Mouse (Mus musculus): ENCODE measurements around the gene 1700037C18Rik. TPM values are rescaled to one million over a fixed set of nuclear protein-coding genes. Genes with fewer than 3 reads are reported as not detected.

The 1700037C18Rik gene
- polyA plus RNA-seq (2012; rRNA removed), result 8.8 and 8.9 TPM in 2 replicates

- DNase-seq (ENCODE audit: extremely low spot score in 1 of 2, low spot score in 1 of 2), result peak; percentile 90 to 95
These were observed at the start of gene 1700037C18Rik, which contains the start of gene Cluap1 for GRCm38 (mm10) chr16:3908537-3909111. TSS of gene 1700037C18Rik (minus strand) at chr16:3908689. TSS of gene Cluap1 (plus strand) at chr16:3908801.

- DNase-seq (ENCODE audit: extremely low spot score in 1 of 2, low spot score in 1 of 2), result peak in 1 of 2 experiments; percentile 24
These were observed 47.9 kb upstream of the 1700037C18Rik start for GRCm38 (mm10) chr16:3956369-3956768.

GRCm38 (mm10) chr16:3951141-3951540 is 42.7 kb upstream of the 1700037C18Rik start:
- DNase-seq (ENCODE audit: extremely low spot score in 1 of 2, low spot score in 1 of 2), result no peak

- no peak for DNase-seq (ENCODE audit: extremely low spot score in 1 of 2, low spot score in 1 of 2)
These were observed 26.2 kb upstream of the 1700037C18Rik start for GRCm38 (mm10) chr16:3934701-3935100.

GRCm38 (mm10) chr16:3934091-3934490 is 25.6 kb upstream of the 1700037C18Rik start:
- DNase-seq (ENCODE audit: extremely low spot score in 1 of 2, low spot score in 1 of 2), result no peak

GRCm38 (mm10) chr16:3933536-3933935 is 25.0 kb upstream of the 1700037C18Rik start:
- DNase-seq (ENCODE audit: extremely low spot score in 1 of 2, low spot score in 1 of 2), result peak in 1 of 2 experiments; percentile 12

- DNase-seq (ENCODE audit: extremely low spot score in 1 of 2, low spot score in 1 of 2), result no peak
These were observed 20.7 kb upstream of the 1700037C18Rik start for GRCm38 (mm10) chr16:3929151-3929550.

- no peak for DNase-seq (ENCODE audit: extremely low spot score in 1 of 2, low spot score in 1 of 2)
These were observed 20.1 kb upstream of the 1700037C18Rik start for GRCm38 (mm10) chr16:3928582-3928981.

- DNase-seq (ENCODE audit: extremely low spot score in 1 of 2, low spot score in 1 of 2), result no peak
These were observed 15.5 kb upstream of the 1700037C18Rik start for GRCm38 (mm10) chr16:3923966-3924365.

- no peak for DNase-seq (ENCODE audit: extremely low spot score in 1 of 2, low spot score in 1 of 2)
These were observed 15.0 kb upstream of the 1700037C18Rik start for GRCm38 (mm10) chr16:3923515-3923914.

- DNase-seq (ENCODE audit: extremely low spot score in 1 of 2, low spot score in 1 of 2), result no peak
These were observed 12.3 kb upstream of the 1700037C18Rik start for GRCm38 (mm10) chr16:3920756-3921155.

- DNase-seq (ENCODE audit: extremely low spot score in 1 of 2, low spot score in 1 of 2), result peak in 1 of 2 experiments; percentile 16
These were observed 629 bp upstream of the 1700037C18Rik start for GRCm38 (mm10) chr16:3909118-3909517.

GRCm38 (mm10) chr16:3907471-3907870 is 1.0 kb downstream of the 1700037C18Rik start:
- DNase-seq (ENCODE audit: extremely low spot score in 1 of 2, low spot score in 1 of 2), result no peak

- DNase-seq (ENCODE audit: extremely low spot score in 1 of 2, low spot score in 1 of 2), result no peak
These were observed 11.9 kb downstream of the 1700037C18Rik start for GRCm38 (mm10) chr16:3896553-3896952.

- no peak for DNase-seq (ENCODE audit: extremely low spot score in 1 of 2, low spot score in 1 of 2)
These were observed 12.4 kb downstream of the 1700037C18Rik start for GRCm38 (mm10) chr16:3896046-3896445.

- DNase-seq (ENCODE audit: extremely low spot score in 1 of 2, low spot score in 1 of 2), result no peak
These were observed 13.2 kb downstream of the 1700037C18Rik start for GRCm38 (mm10) chr16:3895173-3895792.

- DNase-seq (ENCODE audit: extremely low spot score in 1 of 2, low spot score in 1 of 2), result no peak
These were observed 14.8 kb downstream of the 1700037C18Rik start for GRCm38 (mm10) chr16:3893739-3894138.

GRCm38 (mm10) chr16:3891621-3892295 is 16.7 kb downstream of the 1700037C18Rik start:
- DNase-seq (ENCODE audit: extremely low spot score in 1 of 2, low spot score in 1 of 2), result peak in 1 of 2 experiments; percentile 39

- DNase-seq (ENCODE audit: extremely low spot score in 1 of 2, low spot score in 1 of 2), result peak in 1 of 2 experiments; percentile 25
These were observed 23.3 kb downstream of the 1700037C18Rik start for GRCm38 (mm10) chr16:3885065-3885670.

- DNase-seq (ENCODE audit: extremely low spot score in 1 of 2, low spot score in 1 of 2), result peak; percentile 82 to 94
These were observed 24.1 kb downstream of the 1700037C18Rik start, which contains the start of the genes Zfp597 and Gm20695 for GRCm38 (mm10) chr16:3884201-3885064. TSS of gene Zfp597 (minus strand) at chr16:3884561. TSS of gene Gm20695 (plus strand) at chr16:3884648.

Data from frontal cortex, adult 2 months (tissue).